Mouse (Mus musculus): ENCODE data around the gene Hpse2. TPM values are rescaled to one million over a fixed set of nuclear protein-coding genes. Genes with fewer than 3 reads are reported as not detected.

Gene Hpse2
- polyA plus RNA-seq, 1 experiment from 2014 or later = 6.0 TPM

DNA sequence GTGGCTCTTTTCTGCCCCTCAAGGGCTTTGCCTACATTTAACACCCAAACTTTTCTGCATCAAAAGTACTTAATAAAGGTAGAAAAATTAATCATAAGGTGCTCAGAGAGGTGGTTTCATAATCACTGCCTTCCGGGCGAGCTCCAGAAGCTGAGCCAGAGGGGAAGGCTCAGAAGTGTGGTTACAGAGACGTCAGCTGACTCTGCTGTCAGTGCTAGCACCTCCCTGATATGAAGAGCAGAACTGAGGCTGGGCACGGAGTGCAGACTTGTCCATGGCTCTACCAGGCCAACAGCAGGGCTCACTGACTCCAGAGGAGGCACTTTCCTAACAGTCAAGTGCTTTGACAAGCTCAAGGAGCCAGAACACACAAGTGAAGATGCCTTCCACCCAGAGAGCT lies 559.0 kb downstream of the Hpse2 start:
- no peak for DNase-seq (ENCODE audit: low spot score)
- H3K4me1 ChIP-seq = no peaks in the 10 kb centered on the region
- 77% methylated on average over 4 of the region's 4 CpGs for WGBS
- no peaks in the 10 kb centered on the region for H3K36me3 ChIP-seq (replicated peaks)
- H3K27ac ChIP-seq (replicated peaks) = no peak overlapping the region
- H3K27me3 ChIP-seq (replicated peaks; ENCODE audit: low read depth, poor library complexity, severe bottlenecking) = no peaks in the 10 kb centered on the region
- no peaks in the 10 kb centered on the region for H3K9me3 ChIP-seq
- H3K4me3 ChIP-seq = no peak overlapping the region

DNA sequence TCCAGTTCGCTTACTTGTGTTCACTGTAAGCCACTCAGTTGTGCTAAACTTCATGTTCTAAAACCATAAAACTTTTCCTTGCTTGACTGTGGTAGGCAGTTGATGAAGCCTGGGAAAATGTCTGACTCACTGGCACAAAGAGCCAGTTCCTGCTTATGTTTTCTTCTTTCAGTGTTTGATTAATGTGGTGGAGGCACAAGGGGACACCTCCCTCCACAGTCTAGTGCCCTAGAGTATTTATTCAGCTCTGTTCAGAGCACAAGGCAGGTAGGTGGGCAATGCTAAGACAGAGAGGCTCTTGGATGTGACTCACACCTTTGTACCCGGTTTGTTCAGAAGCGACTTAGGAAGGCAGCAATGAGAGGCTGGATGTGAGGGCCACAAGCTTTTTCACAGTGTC lies 560.3 kb downstream of the Hpse2 start:
- Histone ChIP-seq H3K4me3 (no peak overlapping the region), H3K4me1 (no peaks in the 10 kb centered on the region), H3K27ac (replicated peaks) (no peak overlapping the region), H3K36me3 (replicated peaks) (no peaks in the 10 kb centered on the region), H3K9me3 (no peaks in the 10 kb centered on the region), H3K27me3 (replicated peaks; ENCODE audit: low read depth, poor library complexity, severe bottlenecking) (no peaks in the 10 kb centered on the region)
- 89% methylated on average over 3 of the region's 3 CpGs for WGBS
- DNase-seq (ENCODE audit: low spot score) = no peak

GRCm38 (mm10) chr19:42820109-42820508 lies 568.0 kb downstream of the Hpse2 start:
- Histone ChIP-seq H3K4me1 (0 out of 2 replicates have a peak, but pooled peaks cover 3% of the 10 kb centered on the region), H3K4me3 (no peak overlapping the region), H3K27ac (replicated peaks) (no peak overlapping the region), H3K9me3 (no peaks in the 10 kb centered on the region), H3K36me3 (replicated peaks) (no peaks in the 10 kb centered on the region), H3K27me3 (replicated peaks; ENCODE audit: low read depth, poor library complexity, severe bottlenecking) (no peaks in the 10 kb centered on the region)
- DNase-seq (ENCODE audit: low spot score) = no peak
- 91% methylated on average over 5 of the region's 5 CpGs for WGBS

GRCm38 (mm10) chr19:42817761-42818160 lies 570.4 kb downstream of the Hpse2 start:
- Histone ChIP-seq H3K4me3 (no peak overlapping the region), H3K9me3 (no peaks in the 10 kb centered on the region), H3K36me3 (replicated peaks) (no peaks in the 10 kb centered on the region), H3K27me3 (replicated peaks; ENCODE audit: low read depth, poor library complexity, severe bottlenecking) (no peaks in the 10 kb centered on the region), H3K27ac (replicated peaks) (no peak overlapping the region), H3K4me1 (0 out of 2 replicates have a peak, but pooled peaks cover 3% of the 10 kb centered on the region)
- WGBS = 76% methylated on average over 2 of the region's 2 CpGs
- DNase-seq (ENCODE audit: low spot score) = no peak

- peaks cover 8% of the 10 kb centered on the region for H3K4me1 ChIP-seq
- H3K36me3 ChIP-seq (replicated peaks) = no peaks in the 10 kb centered on the region
- no peaks in the 10 kb centered on the region for H3K9me3 ChIP-seq
- no peak overlapping the region for H3K4me3 ChIP-seq
- H3K27ac ChIP-seq (replicated peaks) = no peak overlapping the region
- H3K27me3 ChIP-seq (replicated peaks; ENCODE audit: low read depth, poor library complexity, severe bottlenecking) = no peaks in the 10 kb centered on the region
- no peak for DNase-seq (ENCODE audit: low spot score)
- 92% methylated on average over 2 of the region's 2 CpGs for WGBS
These were observed 571.9 kb downstream of the Hpse2 start for GRCm38 (mm10) chr19:42816261-42816660.

DNA sequence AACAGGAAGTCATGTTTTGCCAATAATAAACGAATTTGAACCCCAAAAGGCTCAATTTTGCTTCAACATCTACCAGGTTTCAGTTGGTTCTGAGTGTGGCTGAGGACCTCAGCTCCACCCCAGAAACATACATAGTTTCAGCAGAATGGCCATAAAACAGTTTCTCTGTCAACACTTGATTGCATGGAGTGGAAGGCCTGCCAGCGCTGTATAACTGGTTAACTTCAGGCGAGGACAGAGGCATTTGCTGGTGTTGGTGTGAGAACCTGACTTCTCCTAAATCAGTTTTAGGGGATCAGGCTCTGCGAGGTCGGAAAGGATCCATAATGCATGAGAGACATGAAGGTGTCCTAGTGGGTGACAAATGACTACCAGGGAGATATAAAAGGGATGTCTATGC lies 578.0 kb downstream of the Hpse2 start:
- Histone ChIP-seq H3K27ac (replicated peaks) (no peak overlapping the region), H3K27me3 (replicated peaks; ENCODE audit: low read depth, poor library complexity, severe bottlenecking) (no peaks in the 10 kb centered on the region), H3K9me3 (no peaks in the 10 kb centered on the region), H3K4me3 (no peak overlapping the region), H3K36me3 (replicated peaks) (no peaks in the 10 kb centered on the region), H3K4me1 (peaks cover 7% of the 10 kb centered on the region)
- WGBS = 86% methylated on average over 5 of the region's 5 CpGs
- DNase-seq (ENCODE audit: low spot score) = no peak

DNA sequence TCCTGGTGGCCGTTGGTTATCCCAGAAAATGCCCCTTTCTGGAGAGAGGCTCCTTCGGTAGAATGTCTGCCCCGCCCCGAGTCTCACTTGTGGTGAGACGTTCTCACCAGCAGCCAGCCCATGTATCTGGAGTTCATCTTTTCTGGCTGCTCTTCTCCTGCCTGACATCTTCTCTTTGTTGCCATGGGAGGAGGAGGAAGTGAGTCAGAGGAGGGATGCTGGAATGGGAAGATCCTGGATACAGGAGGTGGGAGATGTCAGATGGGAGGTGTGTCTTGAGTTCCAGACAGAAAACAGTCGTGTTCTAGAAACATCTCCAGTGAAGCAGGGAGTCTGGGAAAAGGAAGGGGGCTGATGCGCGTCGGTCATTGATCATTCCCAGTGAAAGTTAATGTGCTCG lies 578.7 kb downstream of the Hpse2 start:
- H3K4me3 ChIP-seq = no peak overlapping the region
- peaks cover 7% of the 10 kb centered on the region for H3K4me1 ChIP-seq
- no peaks in the 10 kb centered on the region for H3K36me3 ChIP-seq (replicated peaks)
- no peaks in the 10 kb centered on the region for H3K9me3 ChIP-seq
- no peak overlapping the region for H3K27ac ChIP-seq (replicated peaks)
- 91% methylated on average over 10 of the region's 10 CpGs for WGBS
- no peaks in the 10 kb centered on the region for H3K27me3 ChIP-seq (replicated peaks; ENCODE audit: low read depth, poor library complexity, severe bottlenecking)
- no peak for DNase-seq (ENCODE audit: low spot score)

- Histone ChIP-seq H3K4me1 (peaks cover 32% of the 10 kb centered on the region), H3K27ac (replicated peaks) (no peak overlapping the region), H3K27me3 (replicated peaks; ENCODE audit: low read depth, poor library complexity, severe bottlenecking) (peaks cover 42% of the 10 kb centered on the region), H3K36me3 (replicated peaks) (no peaks in the 10 kb centered on the region), H3K4me3 (no peak overlapping the region), H3K9me3 (no peaks in the 10 kb centered on the region)
- no peak for DNase-seq (ENCODE audit: low spot score)
- 66% methylated on average over 2 of the region's 2 CpGs for WGBS
These were observed 590.3 kb downstream of the Hpse2 start for GRCm38 (mm10) chr19:42797866-42798265.

- peaks cover 42% of the 10 kb centered on the region for H3K27me3 ChIP-seq (replicated peaks; ENCODE audit: low read depth, poor library complexity, severe bottlenecking)
- peak overlapping the region; percentile 57 for H3K4me3 ChIP-seq
- H3K36me3 ChIP-seq (replicated peaks) = no peaks in the 10 kb centered on the region
- DNase-seq (ENCODE audit: low spot score) = no peak
- H3K9me3 ChIP-seq = no peaks in the 10 kb centered on the region
- WGBS = 30% methylated on average over 9 of the region's 9 CpGs
- H3K4me1 ChIP-seq = peaks cover 33% of the 10 kb centered on the region
- peak overlapping the region; percentile 78 for H3K27ac ChIP-seq (replicated peaks)
These were observed 592.4 kb downstream of the Hpse2 start for GRCm38 (mm10) chr19:42795801-42796200.

DNA sequence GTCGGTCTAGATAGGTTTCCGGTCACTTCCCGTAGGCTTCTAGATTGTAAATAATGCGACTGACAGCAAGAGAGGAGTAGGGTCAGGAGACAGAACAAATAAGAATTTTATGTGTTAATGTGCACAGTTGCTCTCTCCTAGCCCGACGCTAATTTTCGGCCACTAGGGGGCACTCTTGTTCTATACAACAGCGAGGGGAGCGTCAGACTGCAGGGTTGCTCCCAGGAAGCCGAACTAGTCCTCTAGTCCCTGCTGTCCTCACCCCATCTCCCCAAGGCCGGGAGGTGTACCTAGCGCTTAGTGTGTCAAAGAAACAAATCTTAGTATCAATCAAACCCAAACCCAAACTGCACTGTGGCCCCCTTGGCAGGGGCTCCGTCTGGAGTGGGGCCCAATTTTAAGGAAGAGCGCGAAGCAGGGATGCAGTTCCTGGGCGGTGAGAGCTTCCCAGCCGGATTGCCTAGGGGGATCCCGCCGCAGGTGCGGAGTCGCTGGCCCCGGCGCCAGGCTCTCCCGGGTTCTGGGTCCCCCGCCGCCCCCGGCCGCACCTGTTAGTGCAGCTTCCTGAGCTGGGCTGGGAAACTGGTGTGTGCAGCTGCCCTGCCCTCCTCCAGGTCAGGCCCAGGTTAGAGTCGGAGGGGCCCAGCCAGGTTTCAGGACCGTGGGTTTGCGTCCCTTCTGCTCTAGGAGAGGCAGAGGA lies 593.1 kb downstream of the Hpse2 start:
- peaks cover 42% of the 10 kb centered on the region for H3K27me3 ChIP-seq (replicated peaks; ENCODE audit: low read depth, poor library complexity, severe bottlenecking)
- H3K36me3 ChIP-seq (replicated peaks) = no peaks in the 10 kb centered on the region
- H3K4me3 ChIP-seq = peak overlapping the region; percentile 57
- 2% methylated on average over 31 of the region's 31 CpGs for WGBS
- peak overlapping the region; percentile 78 for H3K27ac ChIP-seq (replicated peaks)
- no peaks in the 10 kb centered on the region for H3K9me3 ChIP-seq
- H3K4me1 ChIP-seq = peaks cover 33% of the 10 kb centered on the region
- peak; percentile 90 for DNase-seq (ENCODE audit: low spot score)

GRCm38 (mm10) chr19:42788311-42788710 lies 599.8 kb downstream of the Hpse2 start:
- Histone ChIP-seq H3K27ac (replicated peaks) (no peak overlapping the region), H3K27me3 (replicated peaks; ENCODE audit: low read depth, poor library complexity, severe bottlenecking) (peaks cover 27% of the 10 kb centered on the region), H3K4me1 (peaks cover 33% of the 10 kb centered on the region), H3K9me3 (no peaks in the 10 kb centered on the region), H3K36me3 (replicated peaks) (no peaks in the 10 kb centered on the region), H3K4me3 (no peak overlapping the region)
- no peak for DNase-seq (ENCODE audit: low spot score)
- 63% methylated on average over 5 of the region's 5 CpGs for WGBS

DNA sequence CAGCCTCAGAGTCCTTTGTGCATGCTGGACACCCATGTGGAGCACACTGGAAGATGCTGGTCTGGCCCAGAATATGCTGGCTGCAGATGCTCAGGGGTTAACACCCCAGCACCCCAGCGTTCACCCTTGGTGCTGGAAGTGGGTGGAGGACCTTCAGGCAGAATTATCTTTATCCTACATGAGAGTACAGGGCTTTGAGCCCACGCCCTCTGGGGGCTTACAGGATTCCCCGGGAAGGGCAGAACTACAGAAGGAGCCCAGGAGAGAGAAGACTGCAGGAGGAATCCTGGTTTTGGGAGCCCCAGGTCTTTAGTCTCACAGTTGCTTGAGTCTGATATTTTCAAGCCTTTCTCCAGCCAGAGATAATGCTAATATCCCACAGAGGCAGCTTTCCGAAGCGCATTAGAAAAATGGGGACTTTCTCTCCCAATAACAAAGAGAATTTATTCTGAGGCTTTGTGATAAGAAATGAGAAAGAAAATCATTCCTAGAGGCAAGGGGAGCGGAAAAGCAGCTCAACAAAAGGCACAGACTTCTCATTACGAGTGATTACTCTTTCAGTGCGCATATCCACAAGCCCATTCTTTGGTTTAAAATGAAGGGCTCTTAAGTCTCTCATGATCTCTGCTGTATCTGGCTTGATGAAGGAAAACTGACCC lies 602.5 kb downstream of the Hpse2 start:
- Histone ChIP-seq H3K36me3 (replicated peaks) (no peaks in the 10 kb centered on the region), H3K27ac (replicated peaks) (no peak overlapping the region)
- 48% methylated on average over 8 of the region's 8 CpGs for WGBS

GRCm38 (mm10) chr19:42785129-42785528 lies 603.0 kb downstream of the Hpse2 start:
- no peak for DNase-seq (ENCODE audit: low spot score)
- Histone ChIP-seq H3K4me3 (no peak overlapping the region), H3K27me3 (replicated peaks; ENCODE audit: low read depth, poor library complexity, severe bottlenecking) (peaks cover 27% of the 10 kb centered on the region), H3K27ac (replicated peaks) (no peak overlapping the region), H3K4me1 (peaks cover 22% of the 10 kb centered on the region), H3K9me3 (no peaks in the 10 kb centered on the region), H3K36me3 (replicated peaks) (no peaks in the 10 kb centered on the region)
- whole genome bisulfite sequencing = 35% methylated on average over 2 of the region's 2 CpGs

More for the DNA sequence above, 602.5 kb downstream of the Hpse2 start:
- no peak for DNase-seq (ENCODE audit: low spot score)
- peaks cover 27% of the 10 kb centered on the region for H3K27me3 ChIP-seq (replicated peaks; ENCODE audit: low read depth, poor library complexity, severe bottlenecking)
- no peak overlapping the region for H3K4me3 ChIP-seq
- H3K4me1 ChIP-seq = peaks cover 21% of the 10 kb centered on the region; the same call in 1 of the 2 replicates
- no peaks in the 10 kb centered on the region for H3K9me3 ChIP-seq

All from embryonic facial prominence, embryonic 10.5 days (tissue).